ENCODE assay signal across 22 mouse cellular contexts in the genomic region with DNA sequence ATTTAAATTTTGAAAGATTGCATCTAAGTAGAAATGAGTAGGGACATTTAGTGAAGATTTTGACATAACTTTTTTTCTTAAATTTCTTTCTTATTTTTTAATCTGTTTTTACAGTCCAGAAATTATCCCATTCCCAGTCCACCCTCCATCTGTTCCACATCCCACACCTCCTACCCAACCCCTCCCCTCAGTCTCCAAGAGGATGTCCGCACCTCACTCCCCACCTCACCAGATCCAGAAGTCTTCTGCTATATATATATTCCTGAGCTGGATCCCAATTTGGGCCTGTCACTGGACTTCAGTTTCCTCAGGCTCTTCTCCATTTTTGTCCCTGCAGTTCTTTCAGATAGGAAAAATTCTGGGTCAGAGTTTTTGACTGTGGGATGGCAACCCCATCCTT.
DNase-seq lines count a peak whose midpoint lies in the region; ATAC-seq lines count a peak whose summit lies in the region.
"Had no signal": no experiment of that assay in that cellular context is flagged by ENCODE, and none has a peak within 500 bp of the region (broad histone marks: within the 10 kb centered on the region; RNA-seq: fewer than 3 reads in every experiment).

No protein-coding gene starts in this region.

- H3K4me2 ChIP-seq in midbrain, embryonic 16.5 days (ENCODE audit: low read length), result no peak overlapping the region
- H3K4me2 ChIP-seq in kidney, embryonic 14.5 days (replicated peaks; ENCODE audit: low read depth, low read length), result no peak overlapping the region

- 95% methylated on average over 1 of the region's 1 CpGs for WGBS in midbrain, embryonic 16.5 days
- WGBS in kidney, embryonic 14.5 days, result 100% methylated on average over 1 of the region's 1 CpGs

- no peak overlapping the region for H3K4me3 ChIP-seq in midbrain, embryonic 16.5 days (ENCODE audit: low read depth, low read length)
- no peak overlapping the region for H3K4me3 ChIP-seq in kidney, embryonic 14.5 days (ENCODE audit: low read length)

- no peak overlapping the region for H3K9ac ChIP-seq in midbrain, embryonic 16.5 days (ENCODE audit: low read depth, low read length)
- H3K9ac ChIP-seq in kidney, embryonic 14.5 days (ENCODE audit: low read depth, low read length), result no peak overlapping the region

- ATAC-seq in frontal cortex, adult (ENCODE audit: low TSS enrichment), result 0 out of 2 replicates have a peak, but pooled peaks have one; percentile 62
- no peak for ATAC-seq in midbrain, embryonic 16.5 days
- no peak for ATAC-seq in kidney, embryonic 14.5 days (ENCODE audit: low FRiP score, low TSS enrichment)
- ATAC-seq: activated CD4-positive, CD25-positive, alpha-beta regulatory T cell, adult 4 months; CD4-positive, CD25-positive, alpha-beta regulatory T cell, adult 4 months; Patski had no signal

- no peaks in the 10 kb centered on the region for H3K9me3 ChIP-seq in midbrain, embryonic 16.5 days (replicated peaks; ENCODE audit: control insufficient read depth, low read length, poor library complexity, severe bottlenecking)
- H3K9me3 ChIP-seq in kidney, embryonic 14.5 days (ENCODE audit: control insufficient read depth, low read length), result no peaks in the 10 kb centered on the region
- H3K9me3 ChIP-seq: G1E had no signal

- no peak for DNase-seq in frontal cortex, postnatal 14 days (ENCODE audit: low spot score in 2 of 2)
- DNase-seq in brain, adult 2 months (ENCODE audit: low read depth, low spot score), result peak; percentile 35
- DNase-seq in telencephalon, adult 2 months (ENCODE audit: low read depth, low spot score), result peak; percentile 19
- DNase-seq: adrenal gland, adult 2 months; adrenal gland, adult 8-10 months; adrenal gland, postnatal 10 days; adrenal gland, postnatal 14 days; adrenal gland, postnatal 25 days; adrenal gland, postnatal 36 days; B cell, adult 2 months; cerebellum, adult 11 months; cerebellum, adult 11-12 months; cerebellum, adult 18-20 months; cerebellum, adult 2 months had no signal

- 0 out of 2 replicates have a peak, but pooled peaks cover 2% of the 10 kb centered on the region for H3K4me1 ChIP-seq in midbrain, embryonic 16.5 days (ENCODE audit: control insufficient read depth, insufficient read depth, low read length)
- no peaks in the 10 kb centered on the region for H3K4me1 ChIP-seq in kidney, embryonic 14.5 days (ENCODE audit: control insufficient read depth, insufficient read depth, low read length)

- H3K36me3 ChIP-seq in midbrain, embryonic 16.5 days (ENCODE audit: control insufficient read depth, insufficient read depth, low read length), result no peaks in the 10 kb centered on the region
- H3K36me3 ChIP-seq in kidney, embryonic 14.5 days (ENCODE audit: control insufficient read depth, insufficient read depth, low read length), result no peaks in the 10 kb centered on the region
- H3K36me3 ChIP-seq: G1E had no signal

- H3K27me3 ChIP-seq in midbrain, embryonic 16.5 days (ENCODE audit: control insufficient read depth, insufficient read depth, low read depth, low read length), result no peaks in the 10 kb centered on the region
- H3K27me3 ChIP-seq in kidney, embryonic 14.5 days (ENCODE audit: control insufficient read depth, insufficient read depth, low read length), result no peaks in the 10 kb centered on the region
- H3K27me3 ChIP-seq: CH12.LX had no signal

- H3K27ac ChIP-seq in midbrain, embryonic 16.5 days (ENCODE audit: low read length), result no peak overlapping the region
- H3K27ac ChIP-seq in kidney, embryonic 14.5 days (ENCODE audit: low read depth, low read length), result no peak overlapping the region

Comparison
In these comparisons a context has a peak if more than half of its experiments do, and no peak if none do; other contexts are left out.
1. DNase-seq: peak in brain, adult 2 months (single experiment) and telencephalon, adult 2 months (single experiment); none in frontal cortex, postnatal 14 days (0 of 2).